Mouse (Mus musculus) Patski (cell line): ENCODE measurements around the gene Fxr2. TPM values are rescaled to one million over a fixed set of nuclear protein-coding genes. Genes with fewer than 3 reads are reported as not detected.

Source experiments
- ATAC-seq: fragments of 100-300 bp; one replicate; pipeline ENCODE4 v1.8.0; 2021
- CTCF ChIA-PET: fragments of 350-600 bp; sonication (Branson Sonifier 250); formaldehyde crosslinking; loops from one replicate; lab custom pipeline; 2022; ENCODE audit warnings: inconsistent platforms; lab: Charles Lee
- POLR2A ChIA-PET: fragments of 350-600 bp; sonication (Branson Sonifier 250); formaldehyde crosslinking; loops from one replicate; lab custom pipeline; 2022; ENCODE audit warnings: antibody characterized with exemption, inconsistent platforms; lab: Charles Lee
- DNase-seq: peaks from one replicate; pipeline ENCODE4 v3.0.0-alpha.2; 2011; ENCODE audit warnings: low read depth, low spot score
- H3K27me3 ChIP-seq: fragments of 371-371 bp; one replicate; pipeline ENCODE4 v1.5.1; 2021
- CTCF ChIP-seq: fragments of 100-300 bp; IDR thresholded peaks from one replicate; pipeline ENCODE4 v1.5.1; 2021
- in situ Hi-C: fragments of 300-500 bp; cut with MboI; formaldehyde crosslinking; loops from 3 replicates; pipeline ENCODE4 v1.11.1; 2018; ENCODE audit warnings: low pct_unique_long_range_greater_than_20kb, mixed read lengths
- polyA plus RNA-seq: library from polyadenylated mRNA; unstranded; gene quantifications from one replicate; pipeline ENCODE4 v1.2.3, GENCODE M21; 2021

Fxr2 gene
- polyA plus RNA-seq, 1 experiment from 2014 or later: 82.4 TPM

GRCm38 (mm10) chr11:69656617-69657461 is 24.0 kb downstream of the Fxr2 start:
- peak; percentile 88 for TF ChIP-seq CTCF
- CTCF ChIA-PET: interaction anchor here (0.7 to 3.1 kb wide), 5 partner anchors 12 to 110 kb away, joined by 3 to 20 read pairs (median 4); partner anchors contain the start of gene Fxr2
- POLR2A ChIA-PET: interaction anchor here (1.2 kb wide), 1 partner anchor 28 kb away, joined by 3 read pairs; no protein-coding TSS in a partner anchor
- DNase-seq: no peak
- H3K27me3 ChIP-seq: no peaks in the 10 kb centered on the region
- in situ Hi-C loops: loop anchor here (5.0 kb wide), 1 partner anchor 90 kb away; no protein-coding TSS in a partner anchor
- ATAC-seq: no peak

DNA sequence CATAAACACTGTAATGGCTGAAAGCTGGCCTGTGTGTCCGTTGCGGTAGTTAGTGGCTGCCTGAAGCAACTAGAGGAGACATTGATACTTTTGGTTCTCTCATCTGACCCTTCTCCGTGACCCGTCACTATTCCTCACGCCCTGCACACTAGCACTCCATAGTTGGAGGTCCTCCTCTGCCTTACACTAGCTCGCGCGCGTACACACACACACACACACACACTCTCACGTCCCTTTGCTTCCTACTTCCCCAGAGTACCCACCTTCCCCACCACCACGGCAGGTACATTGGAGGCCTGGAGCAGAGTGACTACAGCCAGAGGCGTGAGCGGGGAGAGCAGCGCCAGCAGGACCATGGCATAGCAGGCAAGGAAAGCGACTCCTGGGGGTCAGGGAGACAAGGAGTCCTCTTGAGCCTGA is 24.7 kb downstream of the Fxr2 start:
- H3K27me3 ChIP-seq: no peaks in the 10 kb centered on the region
- ATAC-seq: no peak
- no peak for DNase-seq
- ChIA-PET POLR2A (interaction anchor here (1.2 kb wide), 1 partner anchor 29 kb away, joined by 3 read pairs; no protein-coding TSS in a partner anchor), CTCF (interaction anchor here (0.7 to 3.1 kb wide), 3 partner anchors 16 to 57 kb away, joined by 3 to 20 read pairs (median 3); partner anchors contain the start of gene Fxr2)
- in situ Hi-C loops: loop anchor here (5.0 kb wide), 1 partner anchor 90 kb away; no protein-coding TSS in a partner anchor
- no peak for TF ChIP-seq CTCF

GRCm38 (mm10) chr11:69661221-69661881 is 28.6 kb downstream of the Fxr2 start:
- CTCF ChIA-PET: interaction anchor here (1.2 kb wide), 1 partner anchor 28 kb away, joined by 3 read pairs; the partner anchor contains the start of gene Fxr2
- POLR2A ChIA-PET: interaction anchor here (1.0 to 1.4 kb wide), 2 partner anchors 20 to 114 kb away, joined by 4 to 8 read pairs; no protein-coding TSS in a partner anchor
- H3K27me3 ChIP-seq: no peaks in the 10 kb centered on the region
- no peak for DNase-seq
- no peak for ATAC-seq
- no peak for TF ChIP-seq CTCF
- in situ Hi-C loops: no loop called here

GRCm38 (mm10) chr11:69662213-69662966 is 29.6 kb downstream of the Fxr2 start, which contains the start of gene Mpdu1:
Gene Mpdu1, minus strand, starts transcription at chr11:69662642.
- peak; percentile 85 for ATAC-seq
- DNase-seq: peak; percentile 83
- TF ChIP-seq CTCF: no peak
- ChIA-PET CTCF (no interaction called here), POLR2A (interaction anchor here (0.6 to 1.4 kb wide), 3 partner anchors 10 to 115 kb away, joined by 4 to 5 read pairs (median 4); partner anchors contain the start of gene Eif4a1)
- no peaks in the 10 kb centered on the region for H3K27me3 ChIP-seq
- in situ Hi-C loops: no loop called here

GRCm38 (mm10) chr11:69662967-69663671 is 30.3 kb downstream of the Fxr2 start:
- POLR2A ChIA-PET: interaction anchor here (0.6 to 1.4 kb wide), 3 partner anchors 9 to 116 kb away, joined by 4 to 5 read pairs (median 4); partner anchors contain the start of gene Eif4a1
- no peak for DNase-seq
- no peak for ATAC-seq
- no peak for TF ChIP-seq CTCF
- in situ Hi-C loops: no loop called here
- no peaks in the 10 kb centered on the region for H3K27me3 ChIP-seq
- CTCF ChIA-PET: no interaction called here

DNA sequence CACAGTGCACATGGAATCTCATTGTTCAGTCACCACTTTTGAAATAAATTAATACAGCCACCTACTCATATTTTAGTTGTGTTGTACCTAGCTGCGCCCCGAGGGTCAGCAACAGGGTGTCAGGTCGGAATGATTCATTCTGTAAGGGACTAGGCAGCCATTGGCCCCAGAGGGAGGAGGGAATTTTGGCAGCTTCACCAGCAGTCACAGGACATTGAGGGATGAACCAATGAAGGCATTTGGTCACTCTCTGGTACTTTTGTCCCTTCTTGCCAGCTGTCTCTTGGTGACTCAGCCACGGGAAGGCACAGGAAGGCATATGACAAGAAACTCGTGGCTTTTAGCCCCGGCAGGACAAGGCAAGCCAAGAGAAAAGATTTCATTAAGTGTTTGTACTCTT is 31.0 kb downstream of the Fxr2 start:
- in situ Hi-C loops: no loop called here
- no peak for ATAC-seq

DNA sequence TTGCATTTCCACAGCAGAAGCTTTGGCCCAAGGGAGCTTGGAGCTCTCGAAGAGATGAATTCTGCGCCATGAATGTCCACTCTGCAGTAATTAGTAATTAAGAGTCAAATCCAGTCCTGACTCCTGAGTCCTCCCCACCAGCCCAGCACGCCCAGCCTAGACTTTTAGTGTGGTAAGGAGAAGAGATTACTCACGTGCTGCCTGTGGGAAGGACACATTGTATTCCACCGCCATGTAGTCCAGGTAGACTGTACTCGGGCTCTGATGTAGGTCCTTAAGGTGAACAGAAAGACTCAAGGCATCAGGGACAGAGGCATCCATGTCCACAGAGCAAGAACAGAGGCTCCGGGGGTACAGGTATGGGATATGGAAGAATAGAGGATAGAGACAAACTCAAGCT is 32.1 kb downstream of the Fxr2 start:
- in situ Hi-C loops: no loop called here
- ChIA-PET CTCF (no interaction called here), POLR2A (no interaction called here)
- no peak for ATAC-seq
- no peak for DNase-seq
- no peak for TF ChIP-seq CTCF
- no peaks in the 10 kb centered on the region for H3K27me3 ChIP-seq

More for the DNA sequence above, 31.0 kb downstream of the Fxr2 start:
- no peak for DNase-seq
- no peaks in the 10 kb centered on the region for H3K27me3 ChIP-seq
- ChIA-PET CTCF (no interaction called here), POLR2A (no interaction called here)
- no peak for TF ChIP-seq CTCF

DNA sequence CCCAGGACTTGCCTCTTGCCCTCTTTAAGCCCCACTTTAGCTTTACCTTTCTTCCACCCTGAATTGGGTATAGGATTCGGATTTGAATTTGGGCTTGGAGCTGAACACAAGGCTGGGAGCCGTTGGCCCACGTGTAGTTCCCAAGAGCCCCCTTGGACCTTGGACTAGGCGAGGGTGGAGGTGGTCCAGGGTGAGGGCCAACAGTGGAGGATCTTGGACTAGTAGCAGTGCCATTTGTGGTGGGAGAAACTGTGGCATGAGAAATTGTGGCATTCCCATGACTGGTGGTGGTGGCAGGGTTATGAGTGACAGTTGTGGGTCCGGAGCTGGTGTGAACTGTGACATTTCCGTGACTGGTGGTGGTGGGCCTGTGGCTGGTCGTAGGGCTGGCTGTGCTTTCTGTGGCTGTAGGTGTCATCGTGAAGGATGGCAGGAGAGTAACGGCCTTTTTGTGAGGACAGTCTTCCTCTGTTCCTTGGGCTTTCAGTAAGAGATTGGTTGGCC is 32.7 kb downstream of the Fxr2 start:
- in situ Hi-C loops: no loop called here
- no peak for DNase-seq
- no peak for TF ChIP-seq CTCF

More for the DNA sequence above, 32.7 kb downstream of the Fxr2 start:
- POLR2A ChIA-PET: interaction anchor here (0.6 kb wide), 2 partner anchors 29 to 265 kb away, joined by 3 to 5 read pairs; no protein-coding TSS in a partner anchor
- no peaks in the 10 kb centered on the region for H3K27me3 ChIP-seq
- no peak for ATAC-seq
- CTCF ChIA-PET: no interaction called here
